Mouse (Mus musculus) ZHBTc4 (cell line): ENCODE measurements around the gene Slc27a3.
A peak's percentile ranks its signal among the peaks of the same experiment; 100 is the strongest.

Source experiments
- DNase-seq: peaks from one replicate; pipeline ENCODE4 v3.0.0-alpha.2; 2011; ENCODE audit warnings: low read depth, low spot score

Slc27a3 gene

GRCm38 (mm10) chr3:90389511-90390490 lies at the start of gene Slc27a3:
Slc27a3 (minus strand) TSS chr3:90389938.
- DNase-seq, result peak; percentile 90

DNA sequence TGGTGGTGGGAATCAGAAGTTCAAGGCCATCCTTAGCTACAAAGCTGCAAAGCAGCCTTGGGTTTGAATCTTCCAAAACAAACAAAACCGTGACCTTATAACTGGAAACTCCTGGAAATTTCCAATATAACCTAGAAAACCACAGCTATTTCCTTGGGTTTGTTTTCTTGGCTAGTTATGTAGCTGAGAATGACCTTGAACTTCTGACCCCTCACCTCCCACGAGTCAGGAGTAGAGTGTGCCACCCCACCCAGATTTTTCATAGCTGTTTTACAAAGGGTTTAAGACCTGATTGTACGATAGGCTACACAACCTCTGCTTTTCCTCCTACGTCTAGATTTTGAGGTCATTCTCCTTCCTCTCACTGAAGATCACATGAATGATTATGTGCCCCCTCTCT lies 47.4 kb upstream of the Slc27a3 start:
- peak; percentile 87 for DNase-seq

- no peak for DNase-seq
Measured at GRCm38 (mm10) chr3:90434073-90434730, 44.5 kb upstream of the Slc27a3 start.

GRCm38 (mm10) chr3:90433381-90434020 lies 43.8 kb upstream of the Slc27a3 start, which contains the start of gene Ints3:
Ints3 (minus strand) TSS chr3:90433622.
- DNase-seq, result peak; percentile 100

DNA sequence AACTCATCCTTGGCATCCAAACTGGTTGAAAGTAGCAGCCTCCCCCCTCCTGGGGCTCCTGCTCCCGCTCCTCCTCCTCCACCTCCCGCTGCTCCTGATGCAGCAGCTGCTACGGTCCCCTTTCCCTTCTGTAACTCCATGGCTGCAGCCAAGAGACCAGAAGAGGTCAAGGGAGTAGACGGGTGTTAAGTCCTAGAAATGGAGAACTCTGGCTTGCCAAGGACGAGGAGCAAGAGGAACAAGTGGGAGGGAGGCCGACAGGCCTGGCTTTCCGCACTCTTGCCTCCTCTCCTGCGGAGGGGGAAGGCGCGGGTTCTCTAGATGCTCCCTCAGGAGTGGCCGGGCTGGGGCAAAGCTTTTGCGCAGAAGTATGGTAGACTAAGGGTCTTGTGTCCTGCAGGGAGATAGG lies 43.1 kb upstream of the Slc27a3 start:
- peak; percentile 52 for DNase-seq

- DNase-seq, result no peak
Measured at GRCm38 (mm10) chr3:90432348-90432747, 42.6 kb upstream of the Slc27a3 start.

GRCm38 (mm10) chr3:90429576-90429975 lies 39.8 kb upstream of the Slc27a3 start:
- DNase-seq, result peak; percentile 69

DNA sequence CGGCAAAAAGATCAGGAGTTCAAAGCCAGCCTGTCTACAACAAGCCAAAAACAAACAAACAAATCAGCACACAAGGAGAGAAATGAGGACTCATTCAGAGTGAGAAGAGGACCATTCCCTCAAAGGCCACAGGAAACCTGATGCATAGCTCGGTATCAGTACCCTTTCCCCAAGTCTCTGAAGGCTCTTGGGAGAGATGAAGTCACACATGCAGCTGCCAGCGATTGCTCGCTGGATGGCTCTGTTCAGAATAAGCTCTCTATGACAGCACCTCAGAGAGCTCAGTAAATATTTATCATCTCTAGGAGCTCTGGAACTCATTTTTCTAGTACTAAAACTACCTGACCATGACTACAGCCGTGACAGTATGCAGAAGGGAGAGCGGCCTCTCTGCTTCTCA lies 38.4 kb upstream of the Slc27a3 start:
- DNase-seq, result no peak

DNA sequence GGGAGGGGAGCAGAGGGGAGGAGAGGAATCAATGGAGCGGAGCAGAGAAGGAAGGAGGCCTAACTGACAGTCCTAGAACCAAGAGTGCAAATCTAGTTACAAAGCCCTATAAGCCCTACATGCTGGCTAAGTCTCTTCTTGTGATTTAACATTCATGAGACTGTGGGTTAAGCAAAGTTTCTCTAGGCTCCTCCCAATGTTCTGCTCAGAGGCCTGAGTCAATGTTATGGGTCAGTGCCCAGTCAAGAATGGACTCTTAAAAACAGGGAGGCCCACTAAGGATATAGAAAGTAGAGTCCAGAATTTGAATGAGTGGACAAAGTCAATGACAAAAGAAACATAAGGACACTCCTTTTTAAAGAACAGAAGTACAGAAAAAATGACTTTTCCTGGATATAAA lies 37.8 kb upstream of the Slc27a3 start:
- DNase-seq, result no peak

- peak; percentile 41 for DNase-seq
Measured at GRCm38 (mm10) chr3:90425499-90425898, 35.8 kb upstream of the Slc27a3 start.

DNA sequence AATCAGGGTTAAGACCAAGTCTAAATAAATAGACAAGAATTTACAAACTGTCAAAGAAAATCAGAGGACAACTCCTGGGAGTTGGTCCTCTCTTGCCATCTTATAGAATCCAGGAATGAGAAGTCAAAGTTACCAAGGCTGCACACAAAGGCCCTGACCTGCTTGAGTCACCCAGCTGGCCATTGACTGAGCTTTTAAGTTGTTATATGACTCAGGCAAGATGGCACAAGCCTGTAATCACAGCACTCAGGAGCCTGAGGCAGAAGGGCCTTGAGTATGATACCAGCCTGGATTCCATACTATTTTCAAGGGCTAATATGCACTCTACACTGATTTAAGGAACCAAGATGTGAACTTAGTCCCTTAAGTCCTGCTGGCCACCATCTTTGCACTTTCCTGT lies 33.8 kb upstream of the Slc27a3 start:
- DNase-seq, result no peak

DNA sequence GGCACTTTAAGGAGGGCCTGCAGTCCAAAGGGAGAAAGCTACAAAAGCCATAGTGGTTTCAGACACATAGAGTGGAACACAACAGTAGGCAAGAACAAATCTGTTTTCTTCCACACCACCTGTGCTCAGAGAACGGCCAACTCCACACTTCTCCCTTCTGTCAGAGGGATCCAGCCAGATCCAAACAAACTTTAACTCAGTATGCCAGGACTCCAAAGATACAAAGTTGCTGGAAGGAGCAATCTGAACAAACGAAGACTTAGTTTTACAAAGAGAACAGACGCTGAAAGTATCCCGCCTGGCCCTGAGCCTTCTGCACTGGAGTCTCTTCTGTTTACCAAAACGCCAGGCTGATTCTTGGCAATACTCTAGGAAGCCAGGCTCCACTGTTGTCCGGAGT lies 31.0 kb upstream of the Slc27a3 start:
- no peak for DNase-seq

DNA sequence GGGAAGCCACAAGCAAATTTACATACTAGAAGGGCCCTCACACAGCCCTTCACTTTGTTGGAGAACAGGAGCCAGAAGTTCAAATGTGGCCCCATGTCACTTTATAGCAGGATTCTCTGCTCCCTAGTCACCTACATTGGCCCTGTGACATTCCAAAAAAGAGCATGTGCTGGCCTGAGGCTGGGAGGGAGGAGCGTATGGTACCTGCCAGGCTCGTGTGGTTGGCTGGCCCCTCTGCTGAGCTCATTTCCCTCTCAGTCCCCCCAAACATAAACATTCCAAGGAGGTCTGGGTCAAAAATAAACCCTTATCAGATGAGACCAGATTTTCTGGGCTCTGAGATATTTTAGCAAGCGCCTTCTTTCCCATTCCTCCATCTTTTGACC lies 23.3 kb upstream of the Slc27a3 start:
- DNase-seq, result no peak

DNA sequence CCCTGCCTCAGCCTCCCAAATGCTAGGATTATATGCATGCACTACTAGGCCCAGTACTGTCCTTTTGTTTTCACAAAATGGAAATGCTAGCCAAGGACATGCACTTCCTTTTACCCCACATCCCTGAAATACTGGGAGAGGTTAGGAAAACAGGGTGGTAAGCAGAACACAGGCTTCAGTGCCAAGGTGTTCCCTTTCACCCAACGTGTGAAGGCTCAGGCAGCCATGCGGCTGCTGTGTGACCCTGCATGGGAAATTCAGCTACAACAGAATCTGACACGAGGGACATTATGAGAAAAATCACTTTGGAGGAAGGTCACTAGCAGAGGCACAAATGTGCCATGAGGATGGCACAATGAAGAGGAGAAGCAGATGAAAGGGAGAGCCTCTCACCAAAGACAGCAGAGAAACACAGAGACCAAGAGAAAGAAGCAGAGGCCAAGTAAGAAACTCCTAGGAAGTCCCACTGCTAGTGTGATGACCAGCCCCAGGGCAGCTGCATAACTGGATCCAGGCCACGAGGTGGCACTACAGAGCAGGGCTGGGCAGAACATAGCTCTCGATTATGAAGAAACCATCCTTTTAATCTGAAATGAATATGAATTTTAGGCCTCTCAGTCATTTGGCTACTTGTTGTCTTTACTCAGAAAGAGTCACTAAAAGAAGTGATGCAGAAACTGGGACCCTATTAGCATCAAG lies 22.7 kb upstream of the Slc27a3 start:
- peak; percentile 63 for DNase-seq

- no peak for DNase-seq
Measured at GRCm38 (mm10) chr3:90408721-90409120, 19.0 kb upstream of the Slc27a3 start.

- DNase-seq, result no peak
Measured at GRCm38 (mm10) chr3:90406414-90406813, 16.7 kb upstream of the Slc27a3 start.

- no peak for DNase-seq
Measured at GRCm38 (mm10) chr3:90404609-90405008, 14.9 kb upstream of the Slc27a3 start.

DNA sequence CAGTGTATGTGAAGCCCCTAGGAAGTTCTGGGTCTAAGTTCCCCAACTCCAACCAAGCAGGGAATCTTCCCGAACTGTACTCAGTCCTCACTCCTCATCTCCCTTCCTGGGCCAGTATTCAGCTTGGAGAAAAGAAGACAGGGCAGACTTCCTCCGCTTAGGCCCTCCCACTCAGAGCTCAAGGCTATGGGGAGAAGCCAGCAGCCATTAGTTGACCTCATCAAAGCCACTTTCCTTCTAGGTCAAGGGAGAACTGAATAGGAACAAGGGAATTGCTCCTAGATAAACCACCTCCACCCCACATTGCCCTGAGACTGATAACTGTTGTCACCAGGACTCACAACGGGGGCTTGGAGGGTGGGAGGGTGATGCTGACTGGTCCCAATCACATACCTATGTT lies 14.4 kb upstream of the Slc27a3 start:
- DNase-seq, result no peak

GRCm38 (mm10) chr3:90400993-90401392 lies 11.3 kb upstream of the Slc27a3 start:
- no peak for DNase-seq

- DNase-seq, result no peak
Measured at GRCm38 (mm10) chr3:90395629-90396028, 5.9 kb upstream of the Slc27a3 start.

DNA sequence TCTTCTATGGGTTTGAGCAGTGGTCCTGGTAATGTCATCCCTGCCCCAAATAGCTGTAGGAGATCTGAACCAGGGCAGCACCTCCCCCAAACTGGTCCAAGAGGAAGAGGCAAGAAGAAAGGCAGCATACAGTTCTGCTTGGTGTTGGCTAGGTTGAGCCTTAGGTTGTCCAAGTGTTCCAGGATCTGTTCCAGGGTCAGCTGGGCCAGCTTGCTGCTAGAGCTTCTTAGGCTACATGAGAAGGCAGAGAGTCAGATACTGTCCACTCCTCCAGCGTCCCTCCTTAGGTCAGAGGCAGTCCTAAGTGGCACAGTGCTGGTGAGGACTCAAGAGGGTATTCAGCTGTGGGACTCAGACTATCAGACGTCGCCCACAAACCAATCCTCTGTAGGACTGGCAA lies 2.9 kb upstream of the Slc27a3 start:
- no peak for DNase-seq

DNA sequence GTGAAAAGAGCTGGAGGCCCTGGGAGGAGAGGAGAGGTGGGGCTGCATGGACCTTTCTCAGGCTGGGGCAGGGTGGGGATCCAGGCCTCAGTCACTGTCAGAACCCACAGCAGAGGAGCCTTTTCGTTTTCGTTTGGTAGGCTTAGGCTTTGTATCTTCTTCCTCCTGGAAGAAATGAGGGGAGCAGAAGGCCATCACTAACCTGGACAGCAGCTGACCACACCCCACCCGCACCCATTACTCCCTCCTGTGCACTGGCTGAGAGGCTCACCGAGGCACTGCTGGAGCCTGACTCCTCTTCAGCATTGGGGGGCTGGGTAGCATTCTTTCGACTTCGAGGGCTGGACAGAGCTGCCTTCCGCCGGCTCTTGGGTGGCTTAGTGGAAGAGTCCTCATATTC lies 2.2 kb upstream of the Slc27a3 start:
- no peak for DNase-seq
